Mouse (Mus musculus) liver, embryonic 11.5 days (tissue): Measurements from ENCODE around the gene Oas2. TPM values are rescaled to one million over a fixed set of nuclear protein-coding genes. Genes with fewer than 3 reads are reported as not detected.

Experiments used
- ATAC-seq: fragments of 200-750 bp; cut with Nextera tagmentation; replicated peaks from 2 replicates; pipeline ENCODE4 v1.8.0; 2017; ENCODE audit warnings: moderate number of reproducible peaks, mild to moderate bottlenecking, moderate TSS enrichment, moderate library complexity; ENCODE audit not compliant: low FRiP score
- DNase-seq: peaks from one replicate; pipeline ENCODE4 v3.0.0-alpha.2; 2017; ENCODE audit warnings: low spot score
- H3K27ac ChIP-seq: fragments of 300-500 bp; sonication (generic); 2 replicates; pipeline ENCODE4 v1.5.1; 2014; ENCODE audit warnings: mild to moderate bottlenecking, low read depth, low read length, control low read depth
- H3K27me3 ChIP-seq: fragments of 300-500 bp; sonication (generic); replicated peaks from 2 replicates; pipeline ENCODE4 v1.6.1; 2014; ENCODE audit warnings: low read length, mixed read lengths; ENCODE audit not compliant: control insufficient read depth, insufficient read depth
- H3K36me3 ChIP-seq: fragments of 300-500 bp; sonication (generic); 2 replicates; pipeline ENCODE4 v1.6.1; 2014; ENCODE audit warnings: mild to moderate bottlenecking, low read length, moderate library complexity, mixed read lengths; ENCODE audit not compliant: control insufficient read depth, insufficient read depth
- H3K4me1 ChIP-seq: fragments of 300-500 bp; sonication (generic); replicated peaks from 2 replicates; pipeline ENCODE4 v1.6.1; 2014; ENCODE audit warnings: low read length, mixed read lengths; ENCODE audit not compliant: control insufficient read depth, insufficient read depth
- H3K4me2 ChIP-seq: fragments of 300-500 bp; sonication (generic); 2 replicates; pipeline ENCODE4 v1.6.1; 2014; ENCODE audit warnings: mild to moderate bottlenecking, control low read depth, moderate library complexity
- H3K4me3 ChIP-seq: fragments of 300-500 bp; sonication (generic); 2 replicates; pipeline ENCODE4 v1.5.1; 2014; ENCODE audit warnings: low read depth, low read length, control low read depth
- H3K9ac ChIP-seq: fragments of 300-500 bp; sonication (generic); 2 replicates; pipeline ENCODE4 v1.6.1; 2014; ENCODE audit warnings: low read depth, low read length, control low read depth
- H3K9me3 ChIP-seq: fragments of 300-500 bp; sonication (generic); 2 replicates; pipeline ENCODE4 v1.6.1; 2016; ENCODE audit warnings: low read length, inconsistent platforms, mixed read lengths; ENCODE audit not compliant: control insufficient read depth
- WGBS: fragments of 180-500 bp; shearing (Covaris S2); extraction: QIAGEN DNeasy Blood & Tissue Kit; methylation state at CpG from one replicate; pipeline ENCODE4 v1.1.7; 2014; 5-methylcytosine and 5-hydroxymethylcytosine counted together
- polyA plus RNA-seq: library from polyadenylated mRNA; unstranded; fragments of >200 nt; fragmentation: Nextera tagmentation; extraction: Ambion mirVana; gene quantifications from 2 replicates; pipeline ENCODE4 v1.2.1, GENCODE M21; 2014

The Oas2 gene
- polyA plus RNA-seq, 1 experiment from 2014 or later = 0.29 TPM

GRCm38 (mm10) chr5:120778941-120779340, 29.3 kb upstream of the Oas2 start:
- Histone ChIP-seq H3K4me2 (no peak overlapping the region), H3K27me3 (no peaks in the 10 kb centered on the region), H3K9ac (no peak overlapping the region), H3K9me3 (no peaks in the 10 kb centered on the region), H3K36me3 (no peaks in the 10 kb centered on the region), H3K4me3 (no peak overlapping the region), H3K27ac (no peak overlapping the region), H3K4me1 (no peaks in the 10 kb centered on the region)
- WGBS = 35% methylated on average over 2 of the region's 2 CpGs
- DNase-seq (no peak), ATAC-seq (no peak)

- H3K4me2 ChIP-seq = no peak within 1 kb of the TSS
- 70% methylated on average over 9 of the region's 9 CpGs for WGBS
- no peak for DNase-seq
These were observed 27.8 kb upstream of the Oas2 start, which contains the start of gene Oas3 for GRCm38 (mm10) chr5:120777478-120777877. Gene Oas3, minus strand, starts transcription at chr5:120777661.

GRCm38 (mm10) chr5:120776801-120777200, 27.1 kb upstream of the Oas2 start:
- H3K9me3 ChIP-seq = no peaks in the 10 kb centered on the region
- no peaks in the 10 kb centered on the region for H3K27me3 ChIP-seq
- H3K4me1 ChIP-seq = no peaks in the 10 kb centered on the region
- DNase-seq = no peak
- H3K36me3 ChIP-seq = no peaks in the 10 kb centered on the region
- H3K27ac ChIP-seq = no peak overlapping the region
- no peak overlapping the region for H3K9ac ChIP-seq
- H3K4me2 ChIP-seq = no peak overlapping the region
- WGBS = 70% methylated on average over 5 of the region's 5 CpGs
- no peak overlapping the region for H3K4me3 ChIP-seq
- no peak for ATAC-seq

More at GRCm38 (mm10) chr5:120777478-120777877, 27.8 kb upstream of the Oas2 start, which contains the start of gene Oas3:
- Histone ChIP-seq H3K36me3 (no peaks in the 10 kb centered on the region), H3K27me3 (no peaks in the 10 kb centered on the region), H3K27ac (no peak within 1 kb of the TSS), H3K9ac (no peak within 1 kb of the TSS), H3K4me3 (no peak within 1 kb of the TSS), H3K4me1 (no peaks in the 10 kb centered on the region), H3K9me3 (no peaks in the 10 kb centered on the region)
- ATAC-seq = no peak

- no peak for DNase-seq
- Histone ChIP-seq H3K9me3 (no peaks in the 10 kb centered on the region), H3K9ac (no peak overlapping the region), H3K4me1 (no peaks in the 10 kb centered on the region), H3K4me3 (no peak overlapping the region), H3K4me2 (no peak overlapping the region), H3K36me3 (no peaks in the 10 kb centered on the region), H3K27me3 (no peaks in the 10 kb centered on the region), H3K27ac (no peak overlapping the region)
- 40% methylated on average over 14 of the region's 14 CpGs for WGBS
- no peak for ATAC-seq
These were observed 25.8 kb upstream of the Oas2 start for GRCm38 (mm10) chr5:120775287-120775985.

GRCm38 (mm10) chr5:120769396-120769795, 19.7 kb upstream of the Oas2 start:
- no peak overlapping the region for H3K4me3 ChIP-seq
- no peaks in the 10 kb centered on the region for H3K27me3 ChIP-seq
- WGBS = 47% methylated on average over 3 of the region's 3 CpGs
- no peak for ATAC-seq
- no peaks in the 10 kb centered on the region for H3K36me3 ChIP-seq
- no peaks in the 10 kb centered on the region for H3K9me3 ChIP-seq
- no peaks in the 10 kb centered on the region for H3K4me1 ChIP-seq
- H3K27ac ChIP-seq = no peak overlapping the region
- no peak overlapping the region for H3K4me2 ChIP-seq
- DNase-seq = no peak
- no peak overlapping the region for H3K9ac ChIP-seq

GRCm38 (mm10) chr5:120765010-120765409, 15.4 kb upstream of the Oas2 start:
- Histone ChIP-seq H3K4me2 (no peak overlapping the region), H3K4me1 (no peaks in the 10 kb centered on the region), H3K4me3 (no peak overlapping the region), H3K27me3 (no peaks in the 10 kb centered on the region), H3K27ac (no peak overlapping the region), H3K36me3 (no peaks in the 10 kb centered on the region), H3K9me3 (no peaks in the 10 kb centered on the region), H3K9ac (no peak overlapping the region)
- WGBS = 58% methylated on average over 8 of the region's 8 CpGs
- no peak for ATAC-seq
- no peak for DNase-seq

GRCm38 (mm10) chr5:120761901-120762300, 12.2 kb upstream of the Oas2 start:
- Histone ChIP-seq H3K4me3 (no peak overlapping the region), H3K36me3 (no peaks in the 10 kb centered on the region), H3K4me1 (no peaks in the 10 kb centered on the region), H3K9ac (no peak overlapping the region), H3K27ac (no peak overlapping the region), H3K27me3 (no peaks in the 10 kb centered on the region), H3K4me2 (no peak overlapping the region), H3K9me3 (no peaks in the 10 kb centered on the region)
- 29% methylated on average over 6 of the region's 6 CpGs for WGBS
- DNase-seq (no peak), ATAC-seq (no peak)

GRCm38 (mm10) chr5:120754215-120754614, 4.6 kb upstream of the Oas2 start:
- DNase-seq (no peak), ATAC-seq (no peak)
- Histone ChIP-seq H3K9ac (no peak overlapping the region), H3K27me3 (no peaks in the 10 kb centered on the region), H3K9me3 (no peaks in the 10 kb centered on the region), H3K4me3 (no peak overlapping the region), H3K4me1 (no peaks in the 10 kb centered on the region), H3K36me3 (no peaks in the 10 kb centered on the region), H3K27ac (no peak overlapping the region), H3K4me2 (no peak overlapping the region)
- 78% methylated on average over 4 of the region's 4 CpGs for WGBS

- Histone ChIP-seq H3K9me3 (no peaks in the 10 kb centered on the region), H3K9ac (no peak overlapping the region), H3K27ac (no peak overlapping the region), H3K4me3 (no peak overlapping the region), H3K36me3 (no peaks in the 10 kb centered on the region), H3K4me1 (no peaks in the 10 kb centered on the region), H3K4me2 (no peak overlapping the region), H3K27me3 (no peaks in the 10 kb centered on the region)
- no peak for DNase-seq
- ATAC-seq = no peak
- 70% methylated on average over 3 of the region's 3 CpGs for WGBS
These were observed 3.1 kb upstream of the Oas2 start for GRCm38 (mm10) chr5:120752786-120753185.
